Mouse (Mus musculus): ENCODE data around the gene Setdb1. TPM values are rescaled to one million over a fixed set of nuclear protein-coding genes. Genes with fewer than 3 reads are reported as not detected.

Setdb1 gene
- polyA plus RNA-seq, 1 experiment from 2014 or later: 45.2 TPM

DNA sequence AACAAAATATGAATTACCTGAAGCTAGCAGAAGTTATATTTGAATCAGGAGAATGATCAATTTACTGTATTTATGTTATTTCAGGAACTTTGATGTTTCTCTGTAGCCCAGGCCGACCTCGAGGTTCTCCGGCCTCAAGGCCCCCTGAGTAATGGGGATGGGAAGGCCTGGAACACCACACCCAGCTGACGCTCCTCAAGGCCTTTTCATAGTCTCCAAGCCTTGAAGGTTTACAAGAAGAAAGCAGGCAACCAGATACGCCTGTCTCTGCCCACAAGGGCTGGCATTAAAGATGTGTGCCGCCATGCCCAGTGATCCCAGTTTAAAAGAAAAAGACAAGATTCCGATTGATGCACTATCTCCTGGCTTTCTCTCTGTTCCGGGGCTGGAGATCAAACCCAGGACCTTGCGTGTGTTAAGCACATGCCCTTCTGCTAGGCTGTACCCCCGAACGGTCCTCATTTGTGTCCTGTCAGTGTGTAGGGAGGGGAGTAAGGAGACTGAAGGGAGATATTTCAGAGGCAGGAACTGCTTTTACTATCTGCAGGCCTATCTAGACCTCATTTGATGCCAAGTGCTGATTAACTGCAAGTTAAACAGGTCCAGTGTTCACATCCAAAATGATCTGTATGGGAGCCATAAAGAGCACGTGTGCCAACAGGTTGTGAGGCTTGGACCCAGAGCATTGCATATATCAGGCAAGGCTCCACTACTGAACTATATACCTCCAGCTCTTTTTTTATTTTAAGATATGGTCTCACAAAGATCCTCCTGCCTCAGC, 72.3 kb downstream of the Setdb1 start:
- DNase-seq (ENCODE audit: low spot score) (no peak), ATAC-seq (replicated peaks; ENCODE audit: low FRiP score, low TSS enrichment, low read depth) (no peak)
- H3K27me3 ChIP-seq (replicated peaks; ENCODE audit: control insufficient read depth, insufficient read depth, low read length): no peaks in the 10 kb centered on the region
- peaks cover 17% of the 10 kb centered on the region for H3K36me3 ChIP-seq (ENCODE audit: control insufficient read depth, insufficient read depth, low read length)
- peak overlapping the region; percentile 87; the same call in 1 of the 2 replicates for H3K4me3 ChIP-seq (ENCODE audit: low read depth, low read length)
- peaks cover 21% of the 10 kb centered on the region; the same call in 1 of the 2 replicates for H3K4me1 ChIP-seq (replicated peaks; ENCODE audit: control insufficient read depth, insufficient read depth, low read length)
- no peaks in the 10 kb centered on the region for H3K9me3 ChIP-seq (ENCODE audit: control insufficient read depth, low read length)
- WGBS: 83% methylated on average over 12 of the region's 12 CpGs
- no peak overlapping the region for H3K27ac ChIP-seq (ENCODE audit: low read depth)
- peak overlapping the region; percentile 84; the same call in 1 of the 2 replicates for H3K4me2 ChIP-seq (ENCODE audit: low read length)
- no peak overlapping the region for H3K9ac ChIP-seq (ENCODE audit: low read length)

DNA sequence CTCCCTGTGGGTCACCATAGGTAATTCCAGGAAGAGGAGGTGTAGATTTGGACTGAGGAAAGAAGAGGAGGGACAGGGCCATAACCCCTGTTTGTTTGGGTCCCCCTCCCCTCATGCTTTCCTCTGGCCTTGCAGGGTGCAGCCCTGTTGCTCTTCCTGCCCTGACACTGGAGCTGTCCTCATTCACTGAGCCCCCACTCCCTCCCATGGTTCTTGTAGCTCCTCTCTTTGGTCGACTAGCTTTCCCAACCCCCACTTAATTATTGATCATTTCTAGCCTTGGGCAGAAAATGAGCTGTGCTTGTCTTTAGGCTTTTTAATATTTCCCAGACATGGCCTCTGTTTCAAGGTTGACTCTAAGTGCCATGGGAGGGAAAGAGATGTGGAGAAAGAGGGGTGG, 72.9 kb downstream of the Setdb1 start:
- DNase-seq (ENCODE audit: low spot score) (no peak), ATAC-seq (replicated peaks; ENCODE audit: low FRiP score, low TSS enrichment, low read depth) (no peak)
- no peaks in the 10 kb centered on the region for H3K27me3 ChIP-seq (replicated peaks; ENCODE audit: control insufficient read depth, insufficient read depth, low read length)
- H3K4me3 ChIP-seq (ENCODE audit: low read depth, low read length): peak overlapping the region; percentile 87
- peaks cover 21% of the 10 kb centered on the region; the same call in 1 of the 2 replicates for H3K4me1 ChIP-seq (replicated peaks; ENCODE audit: control insufficient read depth, insufficient read depth, low read length)
- H3K9me3 ChIP-seq (ENCODE audit: control insufficient read depth, low read length): no peaks in the 10 kb centered on the region
- peaks cover 17% of the 10 kb centered on the region for H3K36me3 ChIP-seq (ENCODE audit: control insufficient read depth, insufficient read depth, low read length)
- WGBS: 14% methylated on average over 1 of the region's 1 CpGs
- H3K27ac ChIP-seq (ENCODE audit: low read depth): no peak overlapping the region
- peak overlapping the region; percentile 84 for H3K4me2 ChIP-seq (ENCODE audit: low read length)
- H3K9ac ChIP-seq (ENCODE audit: low read length): peak overlapping the region; percentile 80; the same call in 1 of the 2 replicates

DNA sequence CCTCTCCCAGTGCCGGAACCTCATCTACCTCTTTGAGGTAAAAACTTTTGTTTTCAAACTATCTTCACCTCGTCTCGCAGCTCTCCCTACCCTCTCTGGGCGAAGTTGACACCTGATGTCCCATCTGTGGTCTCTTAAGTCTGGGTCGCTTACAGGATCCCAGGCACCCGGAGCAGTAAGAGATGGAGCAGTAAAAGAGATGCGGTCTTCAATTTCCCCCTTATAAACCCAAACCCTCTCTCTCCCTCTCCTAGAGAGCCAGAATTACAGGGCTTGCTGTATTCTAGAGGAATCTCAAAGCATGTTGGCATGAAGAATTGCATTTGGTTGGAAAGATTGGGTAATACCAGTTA, 73.4 kb downstream of the Setdb1 start:
- H3K4me2 ChIP-seq (ENCODE audit: low read length): peak overlapping the region; percentile 84
- peaks cover 21% of the 10 kb centered on the region; the same call in 1 of the 2 replicates for H3K4me1 ChIP-seq (replicated peaks; ENCODE audit: control insufficient read depth, insufficient read depth, low read length)
- peak overlapping the region; percentile 80 for H3K9ac ChIP-seq (ENCODE audit: low read length)
- under 1% methylated on average over 7 of the region's 7 CpGs for WGBS
- no peaks in the 10 kb centered on the region for H3K9me3 ChIP-seq (ENCODE audit: control insufficient read depth, low read length)
- peak overlapping the region; percentile 87 for H3K4me3 ChIP-seq (ENCODE audit: low read depth, low read length)
- no peaks in the 10 kb centered on the region for H3K27me3 ChIP-seq (replicated peaks; ENCODE audit: control insufficient read depth, insufficient read depth, low read length)
- H3K27ac ChIP-seq (ENCODE audit: low read depth): peak overlapping the region; percentile 92
- no peak for DNase-seq (ENCODE audit: low spot score)
- H3K36me3 ChIP-seq (ENCODE audit: control insufficient read depth, insufficient read depth, low read length): peaks cover 14% of the 10 kb centered on the region
- no peak for ATAC-seq (replicated peaks; ENCODE audit: low FRiP score, low TSS enrichment, low read depth)

DNA sequence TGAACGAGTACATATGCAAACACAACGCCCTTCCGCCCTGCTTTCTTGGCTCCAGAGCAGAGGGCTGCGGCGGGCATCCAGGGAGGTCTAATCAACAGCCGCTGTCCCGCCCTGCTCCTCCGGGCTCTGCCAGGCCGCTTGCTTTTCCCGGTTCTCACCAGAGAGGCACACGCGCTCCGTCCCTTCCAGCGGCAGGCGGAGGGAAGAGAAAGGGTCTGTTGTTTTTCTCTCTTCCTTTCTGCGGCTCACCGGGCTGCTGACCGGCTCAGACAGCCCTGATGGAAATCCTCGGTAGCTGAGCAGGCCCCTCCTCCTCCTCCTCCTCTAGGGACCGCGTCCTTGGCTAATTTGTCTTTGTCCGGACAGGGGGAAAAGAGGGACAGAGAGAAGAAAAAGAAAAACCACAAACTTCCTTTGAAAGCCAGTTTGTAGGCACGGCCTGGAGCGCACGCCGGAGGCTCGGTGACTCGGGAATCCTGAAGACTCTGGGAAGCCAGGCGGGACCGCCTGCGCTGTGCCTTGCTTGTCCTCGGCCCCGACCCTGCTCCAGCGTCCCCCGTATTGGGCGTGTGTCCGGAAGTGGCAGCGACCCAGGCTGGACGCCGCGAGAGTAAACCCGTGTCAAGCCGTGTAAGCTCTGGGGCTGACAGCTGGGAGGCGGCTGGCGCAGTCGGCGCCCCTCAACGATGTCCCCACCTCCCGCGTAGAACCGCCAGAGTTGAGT, 74.0 kb downstream of the Setdb1 start:
- ATAC-seq (replicated peaks; ENCODE audit: low FRiP score, low TSS enrichment, low read depth) (peak; percentile 56), DNase-seq (ENCODE audit: low spot score) (peak; percentile 87)
- peak overlapping the region; percentile 80 for H3K9ac ChIP-seq (ENCODE audit: low read length)
- H3K4me3 ChIP-seq (ENCODE audit: low read depth, low read length): peak overlapping the region; percentile 87
- H3K4me1 ChIP-seq (replicated peaks; ENCODE audit: control insufficient read depth, insufficient read depth, low read length): peaks cover 21% of the 10 kb centered on the region; the same call in 1 of the 2 replicates
- no peaks in the 10 kb centered on the region for H3K27me3 ChIP-seq (replicated peaks; ENCODE audit: control insufficient read depth, insufficient read depth, low read length)
- peaks cover 8% of the 10 kb centered on the region for H3K36me3 ChIP-seq (ENCODE audit: control insufficient read depth, insufficient read depth, low read length)
- peak overlapping the region; percentile 84 for H3K4me2 ChIP-seq (ENCODE audit: low read length)
- H3K27ac ChIP-seq (ENCODE audit: low read depth): peak overlapping the region; percentile 92
- H3K9me3 ChIP-seq (ENCODE audit: control insufficient read depth, low read length): no peaks in the 10 kb centered on the region
- WGBS: under 1% methylated on average over 51 of the region's 51 CpGs

GRCm38 (mm10) chr3:95282381-95282864, 74.6 kb downstream of the Setdb1 start:
- DNase-seq (ENCODE audit: low spot score): no peak
- WGBS: under 1% methylated on average over 11 of the region's 11 CpGs
- no peak for ATAC-seq (replicated peaks; ENCODE audit: low FRiP score, low TSS enrichment, low read depth)

GRCm38 (mm10) chr3:95281216-95282126, 75.5 kb downstream of the Setdb1 start, which contains the start of the genes Mindy1 and Prune1:
Gene Mindy1, plus strand, starts transcription at chr3:95281345.
Gene Prune1, minus strand, starts transcription at chr3:95282076.
- Histone ChIP-seq H3K27ac (ENCODE audit: low read depth) (peak within 1 kb of the TSS; percentile 92), H3K36me3 (ENCODE audit: control insufficient read depth, insufficient read depth, low read length) (no peaks in the 10 kb centered on the region), H3K4me2 (ENCODE audit: low read length) (peak within 1 kb of the TSS; percentile 84), H3K4me1 (replicated peaks; ENCODE audit: control insufficient read depth, insufficient read depth, low read length) (peaks cover 21% of the 10 kb centered on the region; the same call in 1 of the 2 replicates), H3K4me3 (ENCODE audit: low read depth, low read length) (peak within 1 kb of the TSS; percentile 87), H3K9me3 (ENCODE audit: control insufficient read depth, low read length) (no peaks in the 10 kb centered on the region), H3K9ac (ENCODE audit: low read length) (peak within 1 kb of the TSS; percentile 89), H3K27me3 (replicated peaks; ENCODE audit: control insufficient read depth, insufficient read depth, low read length) (no peaks in the 10 kb centered on the region)
- peak; percentile 92 for ATAC-seq (replicated peaks; ENCODE audit: low FRiP score, low TSS enrichment, low read depth)
- WGBS: under 1% methylated on average over 52 of the region's 53 CpGs
- DNase-seq (ENCODE audit: low spot score): peak; percentile 97

More at GRCm38 (mm10) chr3:95282381-95282864, 74.6 kb downstream of the Setdb1 start:
- H3K27ac ChIP-seq (ENCODE audit: low read depth): peak overlapping the region; percentile 92
- no peaks in the 10 kb centered on the region for H3K9me3 ChIP-seq (ENCODE audit: control insufficient read depth, low read length)
- H3K27me3 ChIP-seq (replicated peaks; ENCODE audit: control insufficient read depth, insufficient read depth, low read length): no peaks in the 10 kb centered on the region
- H3K4me2 ChIP-seq (ENCODE audit: low read length): peak overlapping the region; percentile 84
- H3K36me3 ChIP-seq (ENCODE audit: control insufficient read depth, insufficient read depth, low read length): peaks cover 2% of the 10 kb centered on the region
- H3K4me3 ChIP-seq (ENCODE audit: low read depth, low read length): peak overlapping the region; percentile 87
- H3K4me1 ChIP-seq (replicated peaks; ENCODE audit: control insufficient read depth, insufficient read depth, low read length): peaks cover 21% of the 10 kb centered on the region; the same call in 1 of the 2 replicates
- H3K9ac ChIP-seq (ENCODE audit: low read length): peak overlapping the region; percentile 80

- H3K9ac ChIP-seq (ENCODE audit: low read length): peak overlapping the region; percentile 89
- DNase-seq (ENCODE audit: low spot score) (peak; percentile 58), ATAC-seq (replicated peaks; ENCODE audit: low FRiP score, low TSS enrichment, low read depth) (no peak)
- no peaks in the 10 kb centered on the region for H3K27me3 ChIP-seq (replicated peaks; ENCODE audit: control insufficient read depth, insufficient read depth, low read length)
- H3K9me3 ChIP-seq (ENCODE audit: control insufficient read depth, low read length): no peaks in the 10 kb centered on the region
- WGBS: 15% methylated on average over 8 of the region's 8 CpGs
- peak overlapping the region; percentile 87 for H3K4me3 ChIP-seq (ENCODE audit: low read depth, low read length)
- H3K4me1 ChIP-seq (replicated peaks; ENCODE audit: control insufficient read depth, insufficient read depth, low read length): peaks cover 21% of the 10 kb centered on the region; the same call in 1 of the 2 replicates
- peak overlapping the region; percentile 84 for H3K4me2 ChIP-seq (ENCODE audit: low read length)
- no peaks in the 10 kb centered on the region for H3K36me3 ChIP-seq (ENCODE audit: control insufficient read depth, insufficient read depth, low read length)
- peak overlapping the region; percentile 84 for H3K27ac ChIP-seq (ENCODE audit: low read depth)
These were observed 76.3 kb downstream of the Setdb1 start for GRCm38 (mm10) chr3:95280747-95281146.
